Mouse (Mus musculus): ENCODE measurements around the gene Ntm.

GRCm38 (mm10) chr9:29961512-29961911 lies 1.4 kb downstream of the Ntm start:
- TF ChIP-seq CTCF (IDR thresholded peaks at IDR 0.05; ENCODE audit: control insufficient read depth, insufficient read depth, insufficient read length) (no peak), MAX (IDR thresholded peaks at IDR 0.05) (no peak), USF1 (IDR thresholded peaks at IDR 0.05; ENCODE audit: low read depth) (no peak), CEBPB (IDR thresholded peaks at IDR 0.05; ENCODE audit: low read depth) (no peak)

Data from C2C12 (cell line).